Mouse (Mus musculus): Measurements from ENCODE around the gene Rabggta.

GRCm38 (mm10) chr14:55713007-55713728 is 8.9 kb downstream of the Rabggta start:
- TF ChIP-seq CTCF (conservative IDR thresholded peaks at IDR 0.05; ENCODE audit: low read length) (no peak), NANOG (IDR thresholded peaks at IDR 0.05; ENCODE audit: borderline replicate concordance, low read length) (no peak)
